Mouse (Mus musculus): Measurements from ENCODE around the gene Gfi1b. TPM values are rescaled to one million over a fixed set of nuclear protein-coding genes. Genes with fewer than 3 reads are reported as not detected.

The Gfi1b gene
- 1.8 TPM for polyA plus RNA-seq (2015; fragmentation: Illumina TruSeq; extraction: RNeasy Lipid Tissue Mini Kit (QIAGEN cat#74804); ENCODE audit: insufficient read depth, low replicate concordance)

GRCm38 (mm10) chr2:28621664-28622171 is at the start of gene Gfi1b:
Gene Gfi1b, minus strand, starts transcription at chr2:28621982.

GRCm38 (mm10) chr2:28640461-28641424 is 19.0 kb upstream of the Gfi1b start, which contains the start of gene Tsc1:
Gene Tsc1, plus strand, starts transcription at chr2:28641228.

GRCm38 (mm10) chr2:28583651-28584050 is 38.1 kb downstream of the Gfi1b start, which contains the start of gene Gtf3c5:
Gene Gtf3c5, minus strand, starts transcription at chr2:28583751.

GRCm38 (mm10) chr2:28563303-28563702 is 58.5 kb downstream of the Gfi1b start, which contains the start of gene Cel:
Gene Cel, minus strand, starts transcription at chr2:28563403.

Other genes starting within 250 kb of the Gfi1b start
- 0.51 TPM for gene Ppp1r26, start 175.2 kb downstream of the Gfi1b start, polyA plus RNA-seq (2015; fragmentation: Illumina TruSeq; extraction: RNeasy Lipid Tissue Mini Kit (QIAGEN cat#74804); ENCODE audit: insufficient read depth, low replicate concordance)
- gene 1700007K13Rik, start 155.7 kb downstream of the Gfi1b start, polyA plus RNA-seq (2015; fragmentation: Illumina TruSeq; extraction: RNeasy Lipid Tissue Mini Kit (QIAGEN cat#74804); ENCODE audit: insufficient read depth, low replicate concordance), result not detected
- gene Mrps2, start 153.9 kb downstream of the Gfi1b start, polyA plus RNA-seq (2015; fragmentation: Illumina TruSeq; extraction: RNeasy Lipid Tissue Mini Kit (QIAGEN cat#74804); ENCODE audit: insufficient read depth, low replicate concordance), result 26.5 TPM
- 2.6 TPM for gene Gbgt1, start 125.1 kb downstream of the Gfi1b start, polyA plus RNA-seq (2015; fragmentation: Illumina TruSeq; extraction: RNeasy Lipid Tissue Mini Kit (QIAGEN cat#74804); ENCODE audit: insufficient read depth, low replicate concordance)
- gene Gm10134, start 115.9 kb downstream of the Gfi1b start, polyA plus RNA-seq (2015; fragmentation: Illumina TruSeq; extraction: RNeasy Lipid Tissue Mini Kit (QIAGEN cat#74804); ENCODE audit: insufficient read depth, low replicate concordance), result 6.0 TPM
- 31.5 TPM for gene Ralgds, start 108.9 kb downstream of the Gfi1b start, polyA plus RNA-seq (2015; fragmentation: Illumina TruSeq; extraction: RNeasy Lipid Tissue Mini Kit (QIAGEN cat#74804); ENCODE audit: insufficient read depth, low replicate concordance)
- 2.2 TPM for gene Cel, start 58.6 kb downstream of the Gfi1b start, polyA plus RNA-seq (2015; fragmentation: Illumina TruSeq; extraction: RNeasy Lipid Tissue Mini Kit (QIAGEN cat#74804); ENCODE audit: insufficient read depth, low replicate concordance)
- 14.2 TPM for gene Gtf3c5, start 38.2 kb downstream of the Gfi1b start, polyA plus RNA-seq (2015; fragmentation: Illumina TruSeq; extraction: RNeasy Lipid Tissue Mini Kit (QIAGEN cat#74804); ENCODE audit: insufficient read depth, low replicate concordance)
- gene Tsc1, start 19.2 kb upstream of the Gfi1b start, polyA plus RNA-seq (2015; fragmentation: Illumina TruSeq; extraction: RNeasy Lipid Tissue Mini Kit (QIAGEN cat#74804); ENCODE audit: insufficient read depth, low replicate concordance), result 22.5 TPM
- gene Spaca9, start 77.7 kb upstream of the Gfi1b start, polyA plus RNA-seq (2015; fragmentation: Illumina TruSeq; extraction: RNeasy Lipid Tissue Mini Kit (QIAGEN cat#74804); ENCODE audit: insufficient read depth, low replicate concordance), result 1.1 TPM
- gene Ak8, start 78.2 kb upstream of the Gfi1b start, polyA plus RNA-seq (2015; fragmentation: Illumina TruSeq; extraction: RNeasy Lipid Tissue Mini Kit (QIAGEN cat#74804); ENCODE audit: insufficient read depth, low replicate concordance), result 0.77 TPM
- 14.2 TPM for gene Gtf3c4, start 218.4 kb upstream of the Gfi1b start, polyA plus RNA-seq (2015; fragmentation: Illumina TruSeq; extraction: RNeasy Lipid Tissue Mini Kit (QIAGEN cat#74804); ENCODE audit: insufficient read depth, low replicate concordance)
- gene Ddx31, start 218.4 kb upstream of the Gfi1b start, polyA plus RNA-seq (2015; fragmentation: Illumina TruSeq; extraction: RNeasy Lipid Tissue Mini Kit (QIAGEN cat#74804); ENCODE audit: insufficient read depth, low replicate concordance), result 13.1 TPM